Mouse (Mus musculus): ENCODE results near the gene Dnajb14. TPM values are rescaled to one million over a fixed set of nuclear protein-coding genes. Genes with fewer than 3 reads are reported as not detected.
"Not testable (repeated sequence)": the region's sequence is repeated elsewhere in the genome, so short reads cannot be mapped to it uniquely, and the experiment has no call there.

Dnajb14 gene
- total RNA-seq, 2 experiments from 2014 or later, result 45.5 to 48.8 TPM

GRCm38 (mm10) chr3:137941555-137941954 is 74.1 kb downstream of the Dnajb14 start:
- DNase-seq (ENCODE audit: low spot score in 2 of 2), result no peak
- intact Hi-C loops (cut with DNase I), result no loop called here

- DNase-seq (ENCODE audit: low spot score in 2 of 2), result no peak
- intact Hi-C loops (cut with DNase I), result no loop called here
These were observed 74.7 kb downstream of the Dnajb14 start for GRCm38 (mm10) chr3:137942098-137942622.

GRCm38 (mm10) chr3:137943737-137944154 is 76.3 kb downstream of the Dnajb14 start:
- intact Hi-C loops (cut with DNase I), result no loop called here

GRCm38 (mm10) chr3:137946827-137947226 is 79.4 kb downstream of the Dnajb14 start:
- no peak for DNase-seq (ENCODE audit: low spot score in 2 of 2)
- intact Hi-C loops (cut with DNase I), result no loop called here

More at GRCm38 (mm10) chr3:137943737-137944154, 76.3 kb downstream of the Dnajb14 start:
- no peak for DNase-seq (ENCODE audit: low spot score in 2 of 2)

GRCm38 (mm10) chr3:137947525-137947924 is 80.0 kb downstream of the Dnajb14 start:
- DNase-seq (ENCODE audit: low spot score in 2 of 2), result no peak
- intact Hi-C loops (cut with DNase I), result no loop called here

GRCm38 (mm10) chr3:137950191-137950885 is 82.9 kb downstream of the Dnajb14 start:
- intact Hi-C loops (cut with DNase I), result no loop called here
- no peak for DNase-seq (ENCODE audit: low spot score in 2 of 2)

GRCm38 (mm10) chr3:137951302-137951701 is 83.8 kb downstream of the Dnajb14 start:
- DNase-seq (ENCODE audit: low spot score in 2 of 2); intact Hi-C loops (cut with DNase I): not testable (repeated sequence)

GRCm38 (mm10) chr3:137951819-137952218 is 84.3 kb downstream of the Dnajb14 start:
- intact Hi-C loops (cut with DNase I), result no loop called here
- DNase-seq (ENCODE audit: low spot score in 2 of 2), result no peak

DNA sequence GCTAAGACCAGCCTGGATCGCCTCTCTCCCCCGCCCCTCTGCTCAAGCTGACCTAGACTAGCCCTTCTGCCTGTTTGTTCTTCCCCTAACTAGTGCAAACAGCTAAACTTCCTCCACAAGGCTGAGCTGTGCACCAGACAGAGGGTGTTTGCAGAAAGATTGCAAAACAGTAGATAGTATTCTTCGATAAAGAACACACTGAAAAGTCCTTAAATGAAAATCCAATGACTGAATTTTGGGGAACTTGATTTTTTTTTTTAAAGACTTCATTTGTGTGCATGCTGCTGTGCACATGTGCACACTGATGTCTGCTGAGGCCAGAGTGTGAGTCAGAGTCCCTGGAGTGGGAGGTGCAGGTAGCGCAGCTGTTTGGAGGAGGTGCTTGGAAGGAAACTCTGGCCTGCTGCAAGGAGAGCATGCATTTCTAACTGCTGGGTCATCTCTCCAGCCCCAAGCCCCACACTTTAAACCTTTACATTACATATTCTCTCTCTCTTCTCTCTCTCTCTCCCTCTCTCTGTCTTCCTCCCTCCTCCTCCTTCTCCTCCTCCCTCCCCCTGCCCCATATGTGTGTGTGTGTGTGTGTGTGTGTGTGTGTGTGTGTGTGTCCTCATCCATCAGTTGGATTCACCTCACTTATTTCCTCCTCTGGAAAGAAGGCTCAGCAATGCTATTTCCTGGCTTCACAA is 84.9 kb downstream of the Dnajb14 start:
- DNase-seq (ENCODE audit: low spot score in 2 of 2), result peak in 1 of 2 experiments; percentile 49
- intact Hi-C loops (cut with DNase I), result no loop called here

DNA sequence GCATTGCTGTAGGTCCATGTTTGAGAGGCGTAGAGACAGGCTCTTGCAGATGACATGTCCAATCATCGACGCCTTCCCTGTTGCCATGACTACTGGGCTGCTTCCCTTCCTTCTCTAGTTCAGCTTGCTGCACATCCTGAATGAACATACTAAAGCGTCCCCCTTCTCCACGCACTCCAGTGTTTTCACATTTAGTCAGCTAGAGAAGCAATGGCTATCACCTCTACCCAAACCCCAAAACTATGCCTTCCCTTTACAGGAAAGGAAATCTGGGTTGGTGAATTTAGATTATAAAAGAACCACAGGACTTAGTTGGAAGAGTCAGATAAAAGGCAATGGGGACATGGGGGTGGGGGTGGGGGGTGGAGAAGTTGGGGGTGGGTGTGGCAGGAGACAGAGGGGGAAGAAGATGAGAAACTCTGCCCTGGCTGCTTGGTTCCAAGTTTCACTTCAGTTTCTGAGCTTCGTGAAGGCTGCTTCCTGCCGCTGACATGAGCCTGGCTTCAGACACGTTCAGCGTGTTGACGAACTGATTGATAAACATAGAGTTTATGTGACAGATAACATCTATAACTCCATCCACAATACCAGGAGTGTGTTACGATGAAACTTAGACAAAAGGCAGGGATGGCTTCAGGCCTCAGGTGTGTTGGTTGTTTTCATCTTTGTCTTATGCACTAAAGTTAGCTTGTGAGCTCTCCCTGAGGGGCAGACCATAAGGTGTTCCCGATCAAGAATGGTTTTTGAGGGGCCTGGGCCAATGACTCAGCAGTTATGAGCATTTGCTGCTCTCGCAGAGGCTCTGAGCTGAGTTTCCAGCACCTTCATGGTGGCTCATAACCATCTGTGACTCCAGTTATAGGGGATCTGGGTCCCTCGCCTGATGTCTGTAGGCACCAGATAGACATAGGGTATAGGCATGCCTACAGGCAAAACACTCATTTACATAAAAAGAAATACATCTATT is 85.7 kb downstream of the Dnajb14 start:
- intact Hi-C loops (cut with DNase I), result no loop called here
- peak; percentile 79 to 93 for DNase-seq (ENCODE audit: low spot score in 2 of 2)

DNA sequence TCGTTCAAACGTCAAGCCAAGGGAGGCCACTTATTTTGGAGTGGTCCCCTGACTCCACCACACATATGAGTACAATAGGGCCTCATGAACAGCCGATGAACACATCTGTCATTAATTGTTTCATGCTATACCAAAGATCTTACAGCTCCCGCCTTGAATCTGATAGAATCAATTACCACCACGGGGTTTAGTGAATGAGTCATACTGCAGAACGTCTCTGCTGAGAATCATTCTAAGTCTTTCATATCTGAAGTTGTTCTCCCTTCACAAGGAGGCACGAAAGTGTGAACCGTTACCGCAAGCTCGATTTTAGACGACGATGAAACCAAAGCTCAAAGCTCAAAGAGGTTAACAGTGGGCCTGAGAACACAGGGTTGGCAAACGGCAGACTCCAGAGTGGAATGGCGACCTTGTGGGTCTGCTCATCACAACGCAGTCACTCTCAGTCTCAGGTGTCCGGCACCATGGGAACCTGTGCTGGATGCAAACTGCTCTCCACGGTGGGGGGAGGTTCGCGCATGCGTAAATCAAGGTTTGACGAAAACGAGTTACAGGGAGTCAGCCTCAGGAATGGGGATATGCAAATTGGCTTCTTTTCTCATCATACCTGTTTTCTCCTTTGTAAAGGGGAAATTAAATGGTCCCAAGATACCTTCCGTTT is 86.9 kb downstream of the Dnajb14 start:
- DNase-seq (ENCODE audit: low spot score in 2 of 2), result no peak
- intact Hi-C loops (cut with DNase I), result no loop called here

GRCm38 (mm10) chr3:137955560-137956081 is 88.1 kb downstream of the Dnajb14 start:
- intact Hi-C loops (cut with DNase I), result no loop called here
- DNase-seq (ENCODE audit: low spot score in 2 of 2), result no peak

DNA sequence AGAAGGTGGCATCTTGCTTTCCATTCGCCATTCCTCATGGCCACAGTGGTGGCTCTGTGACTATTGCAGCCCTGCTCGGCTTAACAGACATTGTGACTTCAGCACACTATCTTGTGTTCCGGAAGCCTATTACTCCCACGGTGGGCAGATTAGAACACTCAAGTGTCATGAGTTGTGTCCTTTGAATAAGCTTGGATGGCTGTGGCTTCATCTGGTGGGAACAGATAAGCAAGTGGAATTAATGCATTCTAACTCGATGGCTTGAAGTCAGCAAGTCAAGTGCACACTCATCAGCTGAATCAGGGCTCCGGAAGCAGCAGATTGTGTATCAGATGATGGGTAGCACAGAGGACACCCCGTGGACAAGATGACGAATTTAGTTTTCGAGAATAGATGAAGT is 90.4 kb downstream of the Dnajb14 start:
- intact Hi-C loops (cut with DNase I), result no loop called here

GRCm38 (mm10) chr3:137958352-137958751 is 90.9 kb downstream of the Dnajb14 start:
- DNase-seq (ENCODE audit: low spot score in 2 of 2), result no peak
- intact Hi-C loops (cut with DNase I), result no loop called here

More for the DNA sequence above, 90.4 kb downstream of the Dnajb14 start:
- no peak for DNase-seq (ENCODE audit: low spot score in 2 of 2)

- DNase-seq (ENCODE audit: low spot score in 2 of 2), result no peak
- intact Hi-C loops (cut with DNase I), result no loop called here
These were observed 92.0 kb downstream of the Dnajb14 start for GRCm38 (mm10) chr3:137959456-137959855.

DNA sequence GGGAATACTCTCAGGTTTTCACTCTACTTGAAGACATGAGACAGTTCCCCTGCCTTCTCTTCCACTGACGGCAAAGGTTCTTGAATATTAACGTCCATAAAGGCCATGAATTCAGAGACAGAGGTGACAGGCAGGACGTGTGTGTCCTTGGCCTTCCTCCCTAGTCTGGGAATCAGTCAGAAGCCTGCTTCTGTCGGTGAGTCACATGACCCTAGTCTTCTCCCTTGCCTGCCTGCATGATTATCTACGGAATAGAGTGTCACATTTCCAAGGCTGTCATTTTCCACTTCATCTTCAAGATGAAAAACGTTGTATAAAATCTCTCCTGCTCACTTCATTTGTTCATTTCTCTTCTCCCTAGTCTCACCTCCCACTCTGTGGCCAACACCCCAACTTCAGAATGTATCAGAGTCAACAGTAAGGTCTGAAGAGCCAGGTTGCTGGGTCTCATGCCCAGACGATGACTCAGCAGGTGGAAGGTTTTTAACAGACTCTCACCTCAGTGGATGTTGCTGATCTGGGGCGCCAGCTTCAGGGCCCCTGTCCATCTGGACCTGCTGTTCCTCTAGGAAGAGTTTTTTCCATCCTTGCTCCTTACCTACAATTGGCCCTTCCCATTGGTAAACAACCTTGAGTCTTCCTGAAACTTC is 94.4 kb downstream of the Dnajb14 start:
- intact Hi-C loops (cut with DNase I), result no loop called here
- DNase-seq (ENCODE audit: low spot score in 2 of 2), result no peak

- intact Hi-C loops (cut with DNase I), result no loop called here
- DNase-seq (ENCODE audit: low spot score in 2 of 2), result no peak
These were observed 96.0 kb downstream of the Dnajb14 start for GRCm38 (mm10) chr3:137963508-137963907.

- intact Hi-C loops (cut with DNase I); DNase-seq (ENCODE audit: low spot score in 2 of 2): not testable (repeated sequence)
These were observed 96.5 kb downstream of the Dnajb14 start for GRCm38 (mm10) chr3:137964014-137964413.
